Mouse (Mus musculus): ENCODE data around the gene Cox5a.

Gene Cox5a

GRCm38 (mm10) chr9:57564609-57565008, 43.5 kb downstream of the Cox5a start:
- no peak for DNase-seq

- DNase-seq, result peak; percentile 45 to 58
Observed at GRCm38 (mm10) chr9:57565741-57566221, 44.7 kb downstream of the Cox5a start.

- no peak for DNase-seq
Observed at GRCm38 (mm10) chr9:57566846-57567245, 45.8 kb downstream of the Cox5a start.

- DNase-seq, result no peak
Observed at GRCm38 (mm10) chr9:57568500-57568899, 47.4 kb downstream of the Cox5a start.

- no peak for DNase-seq
Observed at GRCm38 (mm10) chr9:57574397-57574796, 53.3 kb downstream of the Cox5a start.

GRCm38 (mm10) chr9:57575577-57575976, 54.5 kb downstream of the Cox5a start:
- no peak for DNase-seq

- no peak for DNase-seq
Observed at GRCm38 (mm10) chr9:57577144-57577849, 56.2 kb downstream of the Cox5a start.
